Mouse (Mus musculus): Measurements from ENCODE around the gene Rnf223.
"Not testable (repeated sequence)": the region's sequence is repeated elsewhere in the genome, so short reads cannot be mapped to it uniquely, and the experiment has no call there.

The Rnf223 gene

GRCm38 (mm10) chr4:156128746-156129145, 1.6 kb upstream of the Rnf223 start:
- no peak for DNase-seq (ENCODE audit: low read depth, low spot score)

GRCm38 (mm10) chr4:156130940-156131339, 627 bp downstream of the Rnf223 start:
- no peak for DNase-seq (ENCODE audit: low read depth, low spot score)

DNA sequence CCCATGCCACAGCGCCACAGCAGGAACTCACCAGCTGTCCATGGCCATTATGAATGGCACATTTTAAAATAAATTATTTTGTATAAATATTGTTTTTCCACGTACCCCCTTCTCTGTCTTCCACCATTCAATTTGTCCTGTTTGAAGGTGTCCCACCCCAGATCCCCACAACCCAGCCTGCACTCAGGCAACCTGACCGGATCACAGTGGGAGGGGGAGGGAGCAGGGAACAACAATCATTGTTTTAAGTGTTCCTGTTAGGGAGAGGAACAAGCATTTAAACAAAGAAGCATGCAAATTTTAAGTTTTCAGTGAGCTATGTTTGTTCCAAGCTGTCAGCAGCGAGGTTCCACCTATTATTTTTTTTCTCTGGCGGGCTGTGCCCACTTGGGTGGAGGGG, 3.0 kb downstream of the Rnf223 start:
- no peak for DNase-seq (ENCODE audit: low read depth, low spot score)

DNA sequence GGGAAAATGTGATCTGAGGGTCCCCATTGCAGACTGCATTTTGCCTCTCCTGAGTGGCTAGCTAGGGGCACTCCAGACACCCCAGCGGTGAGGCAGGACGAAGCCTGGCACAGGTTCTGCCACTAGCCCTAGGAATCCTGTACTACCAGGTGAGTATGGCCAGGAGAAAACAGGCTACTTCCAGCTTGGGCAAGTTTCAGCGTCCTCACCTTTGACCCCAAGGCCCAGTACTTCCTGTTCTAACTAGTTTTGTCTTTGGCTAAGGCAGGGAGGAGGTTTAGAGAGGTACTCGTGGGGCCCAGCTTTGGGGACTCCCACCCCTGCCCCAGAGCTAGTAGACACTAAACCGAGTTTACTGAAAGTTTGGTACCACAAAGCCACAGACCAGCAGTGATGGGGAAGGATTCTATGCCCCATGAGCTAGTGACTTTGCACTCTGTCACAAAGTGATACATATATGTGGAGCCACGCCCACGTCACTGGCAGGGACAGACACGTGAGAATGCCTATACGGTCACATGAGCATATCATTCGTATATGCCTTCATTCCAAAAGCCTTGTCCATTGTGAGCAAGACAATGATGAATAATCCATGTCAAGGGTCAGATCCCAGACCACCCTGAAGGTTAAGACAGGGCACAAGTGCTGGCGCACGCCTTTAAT, 3.8 kb downstream of the Rnf223 start:
- DNase-seq (ENCODE audit: low read depth, low spot score), result no peak

GRCm38 (mm10) chr4:156135112-156135511, 4.8 kb downstream of the Rnf223 start:
- no peak for DNase-seq (ENCODE audit: low read depth, low spot score)

- DNase-seq (ENCODE audit: low read depth, low spot score), result no peak
These were observed 5.5 kb downstream of the Rnf223 start for GRCm38 (mm10) chr4:156135801-156136200.

DNA sequence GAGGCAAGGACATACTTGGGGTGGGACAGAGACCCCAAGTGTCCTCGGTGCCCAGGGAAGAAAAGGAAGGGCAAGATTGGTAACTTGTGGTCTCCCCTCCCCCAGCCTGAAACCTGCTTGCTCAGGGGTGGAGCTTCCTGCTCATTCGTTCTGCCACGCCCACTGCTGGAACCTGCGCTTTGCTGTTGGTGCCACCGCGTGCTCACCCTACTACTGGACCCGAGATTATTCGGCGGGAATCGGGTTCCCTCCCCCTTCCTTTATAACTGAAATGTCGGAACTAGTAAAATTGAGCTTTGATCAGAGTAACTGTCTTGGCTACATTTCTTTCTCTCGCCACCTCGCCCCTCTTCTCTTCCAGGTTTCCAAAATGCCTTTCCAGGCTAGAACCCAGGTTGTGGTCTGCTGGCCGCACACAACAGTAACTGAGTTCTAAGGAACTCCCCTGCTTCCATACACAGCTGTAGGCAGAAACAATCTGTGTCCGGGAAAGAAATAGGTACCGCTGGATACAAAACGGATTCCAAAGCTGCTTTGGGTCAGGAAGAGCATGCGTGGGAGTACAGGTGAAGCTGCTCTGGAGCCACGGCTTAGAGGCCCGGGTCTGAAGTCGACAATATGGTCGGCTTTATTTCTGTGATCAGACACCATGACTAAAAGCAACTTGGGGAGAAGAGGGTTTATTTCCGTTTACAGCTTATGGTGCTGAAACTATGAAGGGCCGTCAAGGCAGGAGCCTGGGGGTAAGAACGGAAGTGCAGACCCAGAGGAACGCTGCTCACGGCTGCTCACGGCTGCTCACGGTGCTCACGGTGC, 6.2 kb downstream of the Rnf223 start:
- DNase-seq (ENCODE audit: low read depth, low spot score), result no peak

DNA sequence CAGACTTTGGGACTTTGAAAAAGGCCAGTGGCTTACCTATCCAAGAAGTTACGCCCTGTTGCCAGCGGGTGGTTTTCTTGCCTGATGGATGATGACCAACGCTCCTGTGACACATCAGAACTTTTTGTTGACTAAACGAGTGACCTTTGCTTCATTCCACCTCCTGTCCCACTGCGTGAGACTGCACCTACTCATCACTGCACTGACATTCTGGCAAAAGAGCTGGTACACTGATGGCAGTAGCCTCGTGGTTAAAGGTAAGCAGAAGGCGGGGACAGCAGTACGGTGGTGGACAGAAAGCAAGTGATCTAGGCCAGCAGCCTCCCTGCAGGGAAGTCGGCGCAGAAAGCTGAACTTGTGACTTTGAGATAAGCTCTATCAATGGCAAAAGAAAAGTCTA, 20.6 kb downstream of the Rnf223 start:
- not testable (repeated sequence) for DNase-seq (ENCODE audit: low read depth, low spot score)

DNA sequence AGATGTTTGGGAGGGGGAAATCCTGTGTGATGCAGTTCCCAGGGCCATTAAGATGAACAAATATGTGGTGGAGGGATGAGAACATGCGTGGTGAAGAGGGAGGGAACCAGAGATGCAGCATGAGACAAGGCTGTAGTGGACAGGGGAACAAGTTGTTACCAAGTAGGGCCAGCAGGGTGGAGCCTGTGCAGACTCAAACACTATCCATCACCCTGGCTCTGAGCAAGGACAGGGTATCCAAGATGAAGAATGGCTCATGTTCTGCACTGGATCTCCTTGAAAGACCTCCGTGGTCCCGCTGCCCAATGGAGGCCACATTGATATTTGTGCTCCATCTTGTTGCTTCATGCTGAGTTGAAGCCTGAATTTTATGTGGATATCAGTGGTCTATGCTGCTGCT, 24.5 kb downstream of the Rnf223 start:
- DNase-seq (ENCODE audit: low read depth, low spot score), result no peak

- DNase-seq (ENCODE audit: low read depth, low spot score), result no peak
These were observed 36.2 kb downstream of the Rnf223 start for GRCm38 (mm10) chr4:156166477-156166876.

GRCm38 (mm10) chr4:156168611-156169010, 38.3 kb downstream of the Rnf223 start:
- no peak for DNase-seq (ENCODE audit: low read depth, low spot score)

- no peak for DNase-seq (ENCODE audit: low read depth, low spot score)
These were observed 38.8 kb downstream of the Rnf223 start for GRCm38 (mm10) chr4:156169129-156169528.

- no peak for DNase-seq (ENCODE audit: low read depth, low spot score)
These were observed 41.5 kb downstream of the Rnf223 start for GRCm38 (mm10) chr4:156171828-156172227.

GRCm38 (mm10) chr4:156177630-156178029, 47.3 kb downstream of the Rnf223 start:
- no peak for DNase-seq (ENCODE audit: low read depth, low spot score)
